Mouse (Mus musculus) hindbrain, embryonic 10.5 days (tissue): Measurements from ENCODE around the gene Rabgap1l. TPM values are rescaled to one million over a fixed set of nuclear protein-coding genes. Genes with fewer than 3 reads are reported as not detected.

Experiments used
- DNase-seq: peaks from one replicate; pipeline ENCODE4 v3.0.0-alpha.2; 2017; ENCODE audit warnings: low spot score
- H3K27ac ChIP-seq: fragments of 300-500 bp; sonication (generic); 2 replicates; pipeline ENCODE4 v1.5.1; 2016; ENCODE audit warnings: mild to moderate bottlenecking, moderate library complexity
- H3K27me3 ChIP-seq: fragments of 300-500 bp; sonication (generic); 2 replicates; pipeline ENCODE4 v1.6.1; 2016; ENCODE audit warnings: mild to moderate bottlenecking; ENCODE audit not compliant: poor library complexity, insufficient read depth, severe bottlenecking
- H3K36me3 ChIP-seq: fragments of 300-500 bp; sonication (generic); 2 replicates; pipeline ENCODE4 v1.6.1; 2016; ENCODE audit warnings: mild to moderate bottlenecking, moderate library complexity
- H3K4me1 ChIP-seq: fragments of 300-500 bp; sonication (generic); replicated peaks from 2 replicates; pipeline ENCODE4 v1.6.1; 2016; ENCODE audit warnings: mild to moderate bottlenecking
- H3K4me3 ChIP-seq: fragments of 300-500 bp; sonication (generic); 2 replicates; pipeline ENCODE4 v1.5.1; 2016; ENCODE audit warnings: mild to moderate bottlenecking, moderate library complexity
- H3K9me3 ChIP-seq: fragments of 300-500 bp; sonication (generic); 2 replicates; pipeline ENCODE4 v1.6.1; 2016; ENCODE audit warnings: mild to moderate bottlenecking, moderate library complexity
- WGBS: fragments of 180-500 bp; shearing (Covaris S2); methylation state at CpG from one replicate; pipeline ENCODE4 v1.1.7; 2016; 5-methylcytosine and 5-hydroxymethylcytosine counted together
- polyA plus RNA-seq: library from polyadenylated mRNA; unstranded; fragments of >200 nt; fragmentation: Nextera tagmentation; extraction: Ambion mirVana; gene quantifications from 2 replicates; pipeline ENCODE4 v1.2.1, GENCODE M21; 2016

The Rabgap1l gene
- polyA plus RNA-seq, 1 experiment from 2014 or later: 9.8 TPM

DNA sequence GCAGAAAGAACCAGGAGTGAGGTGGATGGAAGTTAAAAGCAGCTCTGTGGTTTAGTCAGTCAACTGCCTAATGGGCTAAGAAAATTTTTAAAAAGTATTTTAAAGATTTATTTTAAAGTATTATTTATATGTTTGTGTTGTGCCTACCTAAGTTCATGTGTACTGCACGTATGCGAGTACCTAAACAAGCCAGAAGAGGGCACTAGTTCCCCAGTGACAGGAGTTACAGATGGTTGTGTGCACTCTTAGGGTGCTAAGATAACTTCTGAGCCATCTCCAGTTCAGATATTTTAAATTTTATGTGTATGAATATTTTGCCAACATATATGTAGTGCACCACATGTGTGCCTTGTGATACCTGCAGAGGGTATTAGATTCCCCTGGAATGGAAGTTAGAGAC, 476.8 kb downstream of the Rabgap1l start:
- DNase-seq: no peak
- Histone ChIP-seq H3K4me3 (no peak overlapping the region), H3K27me3 (no peaks in the 10 kb centered on the region), H3K36me3 (no peaks in the 10 kb centered on the region), H3K9me3 (no peaks in the 10 kb centered on the region), H3K4me1 (no peaks in the 10 kb centered on the region), H3K27ac (no peak overlapping the region)
- WGBS: 96% methylated on average over 2 of the region's 2 CpGs

GRCm38 (mm10) chr1:160312658-160313057, 480.4 kb downstream of the Rabgap1l start:
- WGBS: 97% methylated on average over 4 of the region's 4 CpGs
- DNase-seq: no peak
- no peaks in the 10 kb centered on the region for H3K27me3 ChIP-seq
- no peak overlapping the region for H3K27ac ChIP-seq
- H3K4me3 ChIP-seq: no peak overlapping the region
- no peaks in the 10 kb centered on the region for H3K36me3 ChIP-seq
- peaks cover 4% of the 10 kb centered on the region; the same call in 1 of the 2 replicates for H3K4me1 ChIP-seq
- no peaks in the 10 kb centered on the region for H3K9me3 ChIP-seq

GRCm38 (mm10) chr1:160311861-160312260, 481.1 kb downstream of the Rabgap1l start:
- H3K27ac ChIP-seq: no peak overlapping the region
- 18% methylated on average over 2 of the region's 2 CpGs for WGBS
- H3K4me3 ChIP-seq: no peak overlapping the region
- no peak for DNase-seq
- no peaks in the 10 kb centered on the region for H3K36me3 ChIP-seq
- no peaks in the 10 kb centered on the region for H3K27me3 ChIP-seq
- no peaks in the 10 kb centered on the region for H3K9me3 ChIP-seq
- H3K4me1 ChIP-seq: peaks cover 4% of the 10 kb centered on the region; the same call in 1 of the 2 replicates

DNA sequence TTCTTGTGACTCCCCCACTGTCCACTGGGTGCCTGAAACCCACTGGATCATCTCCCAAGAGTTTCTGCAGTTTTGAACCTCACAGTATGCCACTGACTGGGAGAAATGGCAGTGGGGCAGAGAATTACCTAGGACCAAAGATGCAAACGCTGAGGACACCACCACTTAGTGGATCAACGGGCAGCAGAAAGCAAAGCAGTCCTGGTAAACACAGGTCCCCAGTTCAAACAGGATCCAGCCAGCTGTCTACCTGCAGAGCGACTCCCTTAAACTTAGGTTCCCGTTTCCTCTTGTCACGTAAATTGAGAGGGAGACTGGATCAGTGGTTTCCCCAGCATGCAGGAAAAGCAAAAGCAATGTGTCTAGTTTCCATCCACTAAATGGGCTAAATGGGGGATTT, 483.1 kb downstream of the Rabgap1l start:
- WGBS: 47% methylated on average over 5 of the region's 5 CpGs

GRCm38 (mm10) chr1:160308996-160309395, 484.0 kb downstream of the Rabgap1l start:
- no peaks in the 10 kb centered on the region for H3K27me3 ChIP-seq
- H3K9me3 ChIP-seq: no peaks in the 10 kb centered on the region
- WGBS: 27% methylated on average over 7 of the region's 7 CpGs
- no peak overlapping the region for H3K4me3 ChIP-seq
- peaks cover 11% of the 10 kb centered on the region for H3K4me1 ChIP-seq
- no peaks in the 10 kb centered on the region for H3K36me3 ChIP-seq
- no peak overlapping the region for H3K27ac ChIP-seq
- DNase-seq: no peak

More for the DNA sequence above, 483.1 kb downstream of the Rabgap1l start:
- H3K4me3 ChIP-seq: no peak overlapping the region
- H3K9me3 ChIP-seq: no peaks in the 10 kb centered on the region
- H3K27ac ChIP-seq: no peak overlapping the region
- no peaks in the 10 kb centered on the region for H3K27me3 ChIP-seq
- no peak for DNase-seq
- no peaks in the 10 kb centered on the region for H3K36me3 ChIP-seq
- H3K4me1 ChIP-seq: peaks cover 7% of the 10 kb centered on the region

GRCm38 (mm10) chr1:160308498-160308897, 484.5 kb downstream of the Rabgap1l start:
- Histone ChIP-seq H3K4me3 (no peak overlapping the region), H3K27me3 (no peaks in the 10 kb centered on the region), H3K9me3 (no peaks in the 10 kb centered on the region), H3K27ac (no peak overlapping the region), H3K4me1 (peaks cover 11% of the 10 kb centered on the region), H3K36me3 (no peaks in the 10 kb centered on the region)
- WGBS: 78% methylated on average over 7 of the region's 7 CpGs
- no peak for DNase-seq

DNA sequence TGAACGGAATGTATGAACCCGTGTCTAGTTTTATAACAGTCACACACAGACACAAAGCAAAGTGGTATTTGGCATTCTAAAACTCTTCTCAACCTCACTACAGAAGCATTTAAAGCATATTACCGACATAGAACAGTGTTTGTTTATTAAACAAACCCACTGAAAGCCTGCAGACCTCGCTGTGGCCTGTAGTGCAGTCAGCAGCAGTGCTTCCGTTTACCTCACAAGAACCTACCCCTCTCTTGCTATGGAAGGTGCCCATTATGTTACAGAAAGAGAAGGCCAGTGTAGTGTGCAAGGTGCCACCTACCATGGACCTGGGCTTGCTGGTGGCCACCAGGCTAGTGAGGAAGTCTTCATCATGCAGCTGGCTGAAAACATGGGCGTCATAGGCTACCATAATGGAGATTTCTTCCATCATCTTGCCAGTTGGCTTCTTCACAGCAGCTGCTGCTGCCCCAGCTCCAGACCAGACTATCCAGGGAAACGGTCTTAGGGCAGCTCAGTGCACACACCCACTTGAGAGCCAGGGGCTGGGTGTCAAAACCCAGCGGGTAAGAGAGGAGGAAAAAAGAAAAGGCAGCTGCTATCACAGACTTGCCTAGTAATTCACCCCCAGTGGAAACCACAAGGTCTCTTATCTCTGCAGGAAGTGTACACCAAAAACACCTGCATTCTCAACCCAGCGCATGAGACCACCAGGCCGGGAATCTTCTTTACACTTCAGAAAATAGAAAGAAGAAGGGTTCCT, 486.0 kb downstream of the Rabgap1l start:
- Histone ChIP-seq H3K4me3 (no peak overlapping the region), H3K4me1 (peaks cover 11% of the 10 kb centered on the region), H3K27ac (no peak overlapping the region), H3K36me3 (no peaks in the 10 kb centered on the region), H3K9me3 (no peaks in the 10 kb centered on the region), H3K27me3 (no peaks in the 10 kb centered on the region)
- WGBS: 70% methylated on average over 10 of the region's 10 CpGs
- DNase-seq: no peak

GRCm38 (mm10) chr1:160306336-160306735, 486.7 kb downstream of the Rabgap1l start:
- Histone ChIP-seq H3K27ac (no peak overlapping the region), H3K4me1 (peaks cover 11% of the 10 kb centered on the region), H3K36me3 (no peaks in the 10 kb centered on the region), H3K27me3 (no peaks in the 10 kb centered on the region), H3K9me3 (no peaks in the 10 kb centered on the region), H3K4me3 (no peak overlapping the region)
- no peak for DNase-seq
- 77% methylated on average over 6 of the region's 6 CpGs for WGBS

DNA sequence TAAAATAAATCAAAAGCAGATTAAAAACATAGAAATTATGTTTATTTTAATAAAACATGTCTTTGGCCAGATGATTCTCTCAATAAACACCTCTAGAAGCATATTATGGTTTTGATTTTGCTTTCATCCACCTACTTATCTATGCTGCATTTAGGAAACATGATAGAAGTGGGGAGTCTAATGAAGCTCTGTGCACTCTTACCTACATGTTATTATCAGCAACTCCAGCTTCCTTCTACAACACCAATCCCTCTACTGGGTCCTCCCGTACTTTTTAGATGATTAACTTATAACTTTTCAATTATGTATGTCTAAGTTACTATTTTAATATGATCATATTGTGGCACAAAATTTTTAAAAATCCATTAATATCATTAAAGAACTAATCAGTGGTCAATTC, 487.2 kb downstream of the Rabgap1l start:
- WGBS: 92% methylated on average over 1 of the region's 1 CpGs
- Histone ChIP-seq H3K4me1 (peaks cover 11% of the 10 kb centered on the region), H3K27me3 (no peaks in the 10 kb centered on the region), H3K4me3 (no peak overlapping the region), H3K27ac (no peak overlapping the region), H3K9me3 (no peaks in the 10 kb centered on the region), H3K36me3 (no peaks in the 10 kb centered on the region)
- DNase-seq: no peak

- Histone ChIP-seq H3K4me3 (no peak overlapping the region), H3K27ac (no peak overlapping the region), H3K4me1 (peaks cover 11% of the 10 kb centered on the region), H3K9me3 (no peaks in the 10 kb centered on the region), H3K27me3 (no peaks in the 10 kb centered on the region), H3K36me3 (no peaks in the 10 kb centered on the region)
- no peak for DNase-seq
- WGBS: 51% methylated on average over 6 of the region's 6 CpGs
Measured at GRCm38 (mm10) chr1:160304969-160305498, 488.0 kb downstream of the Rabgap1l start.

- whole genome bisulfite sequencing: 76% methylated on average over 1 of the region's 1 CpGs
- Histone ChIP-seq H3K27me3 (no peaks in the 10 kb centered on the region), H3K36me3 (no peaks in the 10 kb centered on the region), H3K27ac (no peak overlapping the region), H3K4me3 (no peak overlapping the region), H3K9me3 (no peaks in the 10 kb centered on the region), H3K4me1 (peaks cover 7% of the 10 kb centered on the region; the same call in 1 of the 2 replicates)
- DNase-seq: no peak
Measured at GRCm38 (mm10) chr1:160302268-160302667, 490.7 kb downstream of the Rabgap1l start.

GRCm38 (mm10) chr1:160301156-160301555, 491.9 kb downstream of the Rabgap1l start:
- Histone ChIP-seq H3K27me3 (no peaks in the 10 kb centered on the region), H3K36me3 (no peaks in the 10 kb centered on the region), H3K9me3 (no peaks in the 10 kb centered on the region), H3K4me3 (no peak overlapping the region), H3K4me1 (peaks cover 7% of the 10 kb centered on the region; the same call in 1 of the 2 replicates), H3K27ac (no peak overlapping the region)
- 92% methylated on average over 6 of the region's 6 CpGs for WGBS
- no peak for DNase-seq

DNA sequence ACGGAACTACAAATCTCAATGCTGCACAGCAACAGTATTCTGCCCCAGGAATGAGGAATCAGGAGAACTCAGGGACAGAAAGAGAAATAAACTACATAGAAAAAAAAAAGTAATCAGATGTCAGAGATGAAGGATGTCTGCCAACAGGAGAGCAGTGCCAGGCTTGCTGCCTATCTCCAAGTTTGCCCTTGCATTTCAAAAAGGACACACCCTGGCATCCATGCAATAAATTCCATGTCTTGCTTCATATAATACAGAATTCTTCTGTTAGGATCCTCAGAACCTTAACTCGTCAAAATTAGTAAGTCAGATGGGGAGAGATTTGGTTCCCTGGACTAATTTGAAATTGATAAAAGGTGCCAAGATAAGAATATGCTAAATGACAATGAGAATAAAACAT, 492.3 kb downstream of the Rabgap1l start:
- no peaks in the 10 kb centered on the region for H3K9me3 ChIP-seq
- H3K27ac ChIP-seq: no peak overlapping the region
- no peak for DNase-seq
- WGBS: 95% methylated on average over 2 of the region's 2 CpGs
- no peaks in the 10 kb centered on the region for H3K36me3 ChIP-seq
- H3K4me3 ChIP-seq: no peak overlapping the region
- H3K27me3 ChIP-seq: no peaks in the 10 kb centered on the region
- peaks cover 7% of the 10 kb centered on the region; the same call in 1 of the 2 replicates for H3K4me1 ChIP-seq
